Mouse (Mus musculus): Measurements from ENCODE around the gene Mrrf. TPM values are rescaled to one million over a fixed set of nuclear protein-coding genes. Genes with fewer than 3 reads are reported as not detected.
"Not testable (repeated sequence)": the region's sequence is repeated elsewhere in the genome, so short reads cannot be mapped to it uniquely, and the experiment has no call there.

The Mrrf gene
- polyA plus RNA-seq, 1 experiment, result 0.36 TPM

DNA sequence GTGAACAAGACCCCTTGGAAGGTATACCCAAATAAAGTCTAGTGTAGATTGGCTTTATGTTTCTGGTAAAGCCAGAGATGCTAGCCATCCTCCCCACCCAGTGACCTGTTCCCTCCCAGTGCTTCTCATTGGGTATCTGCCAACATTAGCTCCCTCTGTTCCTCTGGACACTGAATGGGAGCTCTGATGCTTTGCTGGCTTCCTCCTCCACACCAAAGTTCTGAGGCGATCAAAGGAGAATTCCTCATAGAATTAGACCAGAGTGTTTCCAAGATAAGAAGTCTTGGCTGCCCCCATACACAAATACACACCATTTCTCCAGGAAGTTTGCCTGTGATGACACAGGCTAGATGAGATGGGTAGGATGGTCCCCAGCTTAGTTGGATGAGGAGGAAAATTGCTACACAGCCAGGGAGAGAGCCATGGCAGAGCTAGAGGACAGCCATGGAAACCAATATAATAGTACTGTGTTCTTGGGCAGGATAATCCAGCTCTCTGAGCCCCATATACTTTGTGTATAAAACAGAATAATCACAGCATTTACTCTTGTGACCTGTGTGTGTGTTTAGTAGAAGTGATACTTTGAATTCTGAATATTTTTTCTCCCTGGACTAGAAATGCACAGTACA lies 31.9 kb downstream of the Mrrf start:
- TF ChIP-seq TAL1 (IDR thresholded peaks at IDR 0.05; ENCODE audit: low read length) (no peak), GATA1 (IDR thresholded peaks at IDR 0.05; ENCODE audit: low read length) (no peak)
- Histone ChIP-seq H3K4me1 (ENCODE audit: control insufficient read depth) (peaks cover 7% of the 10 kb centered on the region), H3K9me3 (ENCODE audit: control insufficient read depth, low read length) (no peaks in the 10 kb centered on the region), H3K4me3 (replicated peaks) (no peak overlapping the region), H3K27me3 (ENCODE audit: control insufficient read depth) (no peaks in the 10 kb centered on the region), H3K36me3 (ENCODE audit: control insufficient read depth) (peaks cover 59% of the 10 kb centered on the region)

DNA sequence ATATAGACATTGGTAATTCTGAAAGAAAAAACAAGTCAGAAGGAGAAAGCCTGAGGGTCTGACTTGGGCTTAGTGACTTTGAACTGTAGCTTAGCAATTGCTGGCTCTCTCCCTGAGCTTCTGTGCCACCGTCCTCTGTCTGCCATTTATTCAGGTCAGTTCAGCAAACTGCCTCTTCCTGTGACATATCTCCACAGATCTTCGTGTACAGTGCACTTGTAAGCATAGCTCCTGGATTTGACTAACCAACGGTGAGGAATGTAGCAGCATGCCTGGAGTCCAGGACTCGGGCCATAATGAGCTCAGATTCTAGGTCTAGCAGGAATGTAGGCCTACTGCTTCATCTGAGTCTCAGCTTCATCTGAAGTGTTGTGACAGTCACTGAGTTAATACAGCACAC lies 33.0 kb downstream of the Mrrf start:
- TF ChIP-seq TAL1 (IDR thresholded peaks at IDR 0.05; ENCODE audit: low read length) (no peak), GATA1 (IDR thresholded peaks at IDR 0.05; ENCODE audit: low read length) (no peak)
- Histone ChIP-seq H3K9me3 (ENCODE audit: control insufficient read depth, low read length) (no peaks in the 10 kb centered on the region), H3K27me3 (ENCODE audit: control insufficient read depth) (no peaks in the 10 kb centered on the region), H3K36me3 (ENCODE audit: control insufficient read depth) (peaks cover 60% of the 10 kb centered on the region), H3K4me1 (ENCODE audit: control insufficient read depth) (peaks cover 7% of the 10 kb centered on the region), H3K4me3 (replicated peaks) (no peak overlapping the region)

DNA sequence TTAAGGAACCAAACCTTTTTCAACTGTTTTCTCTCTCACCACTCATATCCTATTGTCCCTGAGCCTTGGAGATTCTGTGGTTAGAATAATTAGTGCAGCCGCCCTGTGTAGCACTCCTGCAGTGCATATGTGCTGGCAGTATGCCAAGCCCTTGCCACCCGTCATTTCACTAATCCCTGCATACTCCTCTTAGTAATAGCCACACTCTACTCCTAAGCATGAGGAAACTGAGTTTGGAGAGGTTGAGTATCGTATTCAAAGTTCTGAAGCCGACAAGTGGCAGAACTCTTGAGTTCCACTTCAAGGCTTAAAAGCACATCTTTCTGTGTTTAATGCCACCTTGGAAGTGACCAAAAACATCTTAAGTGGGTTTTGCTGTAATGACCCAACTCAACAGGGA lies 35.9 kb downstream of the Mrrf start:
- no peaks in the 10 kb centered on the region for H3K27me3 ChIP-seq (ENCODE audit: control insufficient read depth)
- H3K4me3 ChIP-seq (replicated peaks), result no peak overlapping the region
- no peaks in the 10 kb centered on the region for H3K9me3 ChIP-seq (ENCODE audit: control insufficient read depth, low read length)
- TF ChIP-seq TAL1 (IDR thresholded peaks at IDR 0.05; ENCODE audit: low read length) (no peak), GATA1 (IDR thresholded peaks at IDR 0.05; ENCODE audit: low read length) (no peak)
- H3K36me3 ChIP-seq (ENCODE audit: control insufficient read depth), result peaks cover 69% of the 10 kb centered on the region
- H3K4me1 ChIP-seq (ENCODE audit: control insufficient read depth), result peaks cover 6% of the 10 kb centered on the region

DNA sequence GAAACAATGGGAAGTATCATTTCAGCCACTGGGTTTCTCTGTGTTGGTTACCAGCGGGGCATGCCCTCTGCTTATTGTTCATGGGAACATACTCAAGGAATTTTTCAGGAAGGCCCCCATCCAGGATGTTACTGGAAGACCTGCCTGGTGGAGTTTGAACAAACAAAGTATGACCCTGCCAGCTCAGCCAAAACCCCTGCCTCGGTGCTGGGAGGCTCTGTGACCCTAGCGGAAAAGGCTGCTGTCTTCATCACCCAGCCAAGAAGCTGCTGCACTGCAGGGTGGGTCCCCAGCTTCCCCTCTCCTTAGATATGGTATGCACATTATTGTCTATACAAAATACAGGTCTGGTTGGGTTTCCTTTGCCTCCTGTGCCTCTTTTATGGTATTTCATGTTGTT lies 36.4 kb downstream of the Mrrf start:
- TF ChIP-seq TAL1 (IDR thresholded peaks at IDR 0.05; ENCODE audit: low read length) (no peak), GATA1 (IDR thresholded peaks at IDR 0.05; ENCODE audit: low read length) (no peak)
- Histone ChIP-seq H3K36me3 (ENCODE audit: control insufficient read depth) (peaks cover 70% of the 10 kb centered on the region), H3K9me3 (ENCODE audit: control insufficient read depth, low read length) (no peaks in the 10 kb centered on the region), H3K4me1 (ENCODE audit: control insufficient read depth) (peaks cover 2% of the 10 kb centered on the region; the same call in 1 of the 2 replicates), H3K27me3 (ENCODE audit: control insufficient read depth) (no peaks in the 10 kb centered on the region), H3K4me3 (replicated peaks) (no peak overlapping the region)

DNA sequence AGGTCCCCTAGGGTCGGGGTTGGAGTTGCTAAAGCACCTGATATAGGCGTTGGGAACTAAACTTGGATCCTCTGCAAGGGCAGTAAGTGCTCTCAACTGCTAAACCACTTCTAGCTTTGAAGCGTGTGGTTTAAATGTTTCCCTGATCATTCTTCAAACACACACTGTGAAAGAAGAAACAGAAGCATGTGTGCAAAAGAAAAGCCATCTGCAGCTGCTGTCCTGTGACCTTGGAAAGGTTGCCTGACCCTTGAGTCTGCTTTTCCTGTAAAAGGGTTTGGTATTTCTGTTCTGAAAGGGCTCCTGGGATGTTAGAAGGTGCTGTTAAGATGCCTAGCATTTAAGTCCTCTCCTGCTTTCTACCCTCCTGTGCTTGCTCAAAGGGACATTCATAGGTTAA lies 43.3 kb downstream of the Mrrf start:
- Histone ChIP-seq H3K36me3 (ENCODE audit: control insufficient read depth) (peaks cover 76% of the 10 kb centered on the region), H3K4me3 (replicated peaks) (no peak overlapping the region), H3K27me3 (ENCODE audit: control insufficient read depth) (no peaks in the 10 kb centered on the region), H3K9me3 (ENCODE audit: control insufficient read depth, low read length) (peaks cover 3% of the 10 kb centered on the region; the same call in 1 of the 2 replicates), H3K4me1 (ENCODE audit: control insufficient read depth) (peaks cover 36% of the 10 kb centered on the region)
- TF ChIP-seq TAL1 (IDR thresholded peaks at IDR 0.05; ENCODE audit: low read length) (no peak), GATA1 (IDR thresholded peaks at IDR 0.05; ENCODE audit: low read length) (no peak)

DNA sequence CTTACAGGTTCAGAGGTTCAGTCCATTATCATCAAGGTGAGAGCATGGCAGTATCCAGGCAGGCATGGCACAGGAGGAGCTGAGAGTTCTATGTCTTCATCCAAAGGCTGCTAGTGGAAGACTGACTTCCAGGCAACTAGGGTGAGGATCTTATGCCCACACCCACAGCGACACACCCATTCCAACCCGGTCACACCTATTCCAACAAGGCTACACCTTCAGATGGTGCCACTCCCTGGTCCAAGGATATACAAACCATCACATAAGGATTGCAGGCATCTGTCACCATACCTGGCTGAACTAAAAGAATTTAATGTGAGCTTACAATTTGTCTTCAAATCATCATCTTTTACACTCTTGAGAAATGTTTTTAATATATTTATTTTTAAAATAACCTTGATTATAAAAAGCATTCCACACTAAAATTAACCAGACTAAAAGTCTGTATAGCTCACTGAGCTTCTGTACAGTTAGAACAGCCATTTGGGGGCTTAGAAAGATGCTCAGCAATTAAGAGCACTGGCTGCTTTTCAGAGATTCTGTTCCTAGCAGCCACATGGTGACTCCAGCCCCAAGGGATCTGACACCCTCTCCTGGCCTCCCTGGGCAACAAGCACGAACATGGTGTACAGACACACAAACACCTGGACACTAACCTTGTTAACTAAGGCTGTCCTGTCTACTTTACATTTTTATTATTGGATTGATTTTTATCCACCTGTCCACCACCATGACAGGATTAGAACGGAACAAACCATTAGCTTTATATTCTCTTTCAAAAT lies 45.6 kb downstream of the Mrrf start:
- H3K4me1 ChIP-seq (ENCODE audit: control insufficient read depth), result peaks cover 44% of the 10 kb centered on the region
- H3K27me3 ChIP-seq (ENCODE audit: control insufficient read depth); H3K9me3 ChIP-seq (ENCODE audit: control insufficient read depth, low read length): not testable (repeated sequence)
- peak overlapping the region; percentile 65 for H3K4me3 ChIP-seq (replicated peaks)
- peaks cover 69% of the 10 kb centered on the region for H3K36me3 ChIP-seq (ENCODE audit: control insufficient read depth)

DNA sequence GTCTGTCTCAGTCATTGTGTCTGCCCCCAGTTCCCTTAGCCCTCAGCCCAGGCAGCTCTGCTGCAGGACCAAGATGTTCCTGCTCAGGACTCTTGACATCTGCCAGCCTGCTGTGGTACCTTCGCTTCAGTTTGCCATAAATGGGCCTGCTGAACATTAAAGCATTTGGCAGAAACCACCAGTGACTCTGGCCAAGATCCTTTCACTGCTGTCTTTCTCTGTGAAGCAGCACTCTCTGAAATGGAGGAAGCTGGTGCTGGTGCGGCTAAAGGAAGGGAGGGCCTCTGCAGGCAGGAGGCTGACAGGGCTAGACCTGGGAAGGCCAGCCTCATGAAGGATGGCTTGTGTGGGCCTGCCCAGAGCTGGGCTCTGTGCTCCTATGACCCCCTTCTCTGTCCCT lies 47.1 kb downstream of the Mrrf start:
- TF ChIP-seq GATA1 (IDR thresholded peaks at IDR 0.05; ENCODE audit: low read length), result no peak
- no peak for TF ChIP-seq TAL1 (IDR thresholded peaks at IDR 0.05; ENCODE audit: low read length)
- peaks cover 55% of the 10 kb centered on the region for H3K36me3 ChIP-seq (ENCODE audit: control insufficient read depth)
- H3K4me1 ChIP-seq (ENCODE audit: control insufficient read depth), result peaks cover 44% of the 10 kb centered on the region

DNA sequence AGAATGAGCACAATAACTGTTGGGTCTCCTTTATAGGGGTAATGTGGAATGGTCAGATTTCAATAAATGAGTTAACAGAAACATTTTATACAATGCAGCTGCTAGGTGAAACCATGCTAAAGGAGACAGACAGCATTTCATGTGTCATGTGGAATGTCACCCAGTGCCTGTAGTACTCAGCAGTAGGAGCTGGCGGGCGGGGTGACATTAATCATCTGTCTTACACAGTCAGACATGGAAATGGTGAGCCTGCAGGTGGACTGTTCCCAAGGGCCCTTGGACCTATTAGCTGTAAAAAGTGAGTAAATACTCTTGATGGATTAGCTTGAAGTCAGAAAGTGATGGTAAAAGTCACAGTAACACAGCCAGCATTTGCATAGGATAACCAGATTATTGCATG lies 48.0 kb downstream of the Mrrf start:
- no peak overlapping the region for H3K4me3 ChIP-seq (replicated peaks)
- peaks cover 50% of the 10 kb centered on the region for H3K36me3 ChIP-seq (ENCODE audit: control insufficient read depth)
- no peak for TF ChIP-seq TAL1 (IDR thresholded peaks at IDR 0.05; ENCODE audit: low read length)
- no peak for TF ChIP-seq GATA1 (IDR thresholded peaks at IDR 0.05; ENCODE audit: low read length)
- H3K9me3 ChIP-seq (ENCODE audit: control insufficient read depth, low read length), result peaks cover 3% of the 10 kb centered on the region; the same call in 1 of the 2 replicates
- H3K27me3 ChIP-seq (ENCODE audit: control insufficient read depth), result no peaks in the 10 kb centered on the region
- peaks cover 45% of the 10 kb centered on the region for H3K4me1 ChIP-seq (ENCODE audit: control insufficient read depth)

More for the DNA sequence above, 47.1 kb downstream of the Mrrf start:
- Histone ChIP-seq H3K4me3 (replicated peaks) (no peak overlapping the region), H3K27me3 (ENCODE audit: control insufficient read depth) (no peaks in the 10 kb centered on the region), H3K9me3 (ENCODE audit: control insufficient read depth, low read length) (peaks cover 3% of the 10 kb centered on the region; the same call in 1 of the 2 replicates)

DNA sequence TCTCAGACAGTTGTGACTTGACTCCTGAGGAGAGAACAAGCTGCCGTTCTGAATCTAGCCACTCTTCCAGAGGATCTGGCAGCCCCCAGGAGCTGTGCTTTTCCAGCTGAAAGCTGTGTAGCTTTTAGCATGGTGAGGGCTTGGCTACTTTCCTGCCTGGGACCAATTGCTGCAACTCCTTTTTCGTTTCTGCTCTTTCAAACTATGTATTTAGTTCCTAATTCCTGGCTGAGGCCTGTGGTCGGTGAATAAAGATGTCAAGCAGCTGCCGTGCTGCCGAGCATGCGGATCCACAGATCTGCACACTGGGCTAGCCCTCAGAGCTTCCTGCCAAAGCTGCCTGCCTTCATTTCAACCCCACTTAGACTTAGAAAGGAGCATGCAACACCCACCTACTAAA lies 48.7 kb downstream of the Mrrf start:
- TF ChIP-seq TAL1 (IDR thresholded peaks at IDR 0.05; ENCODE audit: low read length) (no peak), GATA1 (IDR thresholded peaks at IDR 0.05; ENCODE audit: low read length) (no peak)
- Histone ChIP-seq H3K4me3 (replicated peaks) (no peak overlapping the region), H3K27me3 (ENCODE audit: control insufficient read depth) (no peaks in the 10 kb centered on the region), H3K4me1 (ENCODE audit: control insufficient read depth) (peaks cover 42% of the 10 kb centered on the region), H3K9me3 (ENCODE audit: control insufficient read depth, low read length) (peaks cover 3% of the 10 kb centered on the region; the same call in 1 of the 2 replicates), H3K36me3 (ENCODE audit: control insufficient read depth) (peaks cover 49% of the 10 kb centered on the region)

DNA sequence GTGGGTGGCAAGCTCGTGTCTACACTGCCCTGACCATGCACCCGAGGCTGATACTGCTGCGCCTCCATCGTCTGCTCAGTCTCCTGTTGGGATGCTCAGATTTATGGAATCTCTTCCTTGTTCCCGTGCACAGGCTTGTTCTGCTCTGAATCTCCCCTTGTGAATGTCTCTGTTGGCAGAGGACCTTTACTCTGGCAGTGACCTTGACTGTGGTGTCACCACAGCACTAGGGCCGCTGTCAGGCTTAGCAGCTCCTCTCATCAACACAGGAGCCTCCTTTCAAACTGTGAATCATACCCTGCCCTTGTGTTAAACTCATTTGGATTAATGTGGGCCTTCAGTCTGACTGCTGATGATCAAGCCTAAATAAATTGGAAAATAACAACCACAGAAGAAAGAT lies 53.0 kb downstream of the Mrrf start:
- Histone ChIP-seq H3K4me1 (ENCODE audit: control insufficient read depth) (peaks cover 22% of the 10 kb centered on the region), H3K36me3 (ENCODE audit: control insufficient read depth) (peaks cover 47% of the 10 kb centered on the region)
- not testable (repeated sequence) for H3K27me3 ChIP-seq (ENCODE audit: control insufficient read depth); H3K9me3 ChIP-seq (ENCODE audit: control insufficient read depth, low read length); H3K4me3 ChIP-seq (replicated peaks)
